21 mouse cellular contexts compared by ENCODE assay signal in the genomic region with DNA sequence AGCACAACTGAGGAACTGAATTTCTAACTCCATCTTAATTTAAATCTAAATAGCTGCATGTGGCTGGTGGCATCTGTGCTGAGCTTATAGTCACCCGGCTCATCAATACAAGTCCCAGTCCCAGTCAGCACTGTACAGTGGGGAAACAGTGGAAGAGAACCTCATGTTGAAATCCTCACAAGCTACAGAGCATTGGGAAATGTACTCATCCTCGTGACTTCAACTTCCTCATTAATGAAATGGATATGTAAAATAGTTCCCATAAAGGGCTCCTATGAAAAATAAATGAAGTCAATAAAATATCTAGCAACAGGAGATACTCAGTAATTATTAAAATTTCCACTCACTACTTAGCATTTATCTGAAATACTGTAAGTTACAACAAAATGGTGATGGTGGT. TPM values are rescaled to one million over a fixed set of nuclear protein-coding genes. Genes with fewer than 3 reads are reported as not detected.
A peak's percentile ranks its signal among the peaks of the same experiment; 100 is the strongest.
DNase-seq lines count a peak whose midpoint lies in the region; ATAC-seq lines count a peak whose summit lies in the region.
"Had no signal": no experiment of that assay in that cellular context is flagged by ENCODE, and none has a peak within 500 bp of the region (broad histone marks: within the 10 kb centered on the region; RNA-seq: fewer than 3 reads in every experiment).

No protein-coding gene starts in this region.

- peak overlapping the region; percentile 28; the same call in 1 of the 2 replicates for H3K27ac ChIP-seq in midbrain, embryonic 10.5 days (replicated peaks)
- H3K27ac ChIP-seq in midbrain, embryonic 15.5 days = no peak overlapping the region
- peak overlapping the region; percentile 94 for H3K27ac ChIP-seq in macrophage
- no peak overlapping the region for H3K27ac ChIP-seq in intestine, embryonic 15.5 days
- H3K27ac ChIP-seq: embryonic facial prominence, embryonic 10.5 days; heart, embryonic 13.5 days; kidney, postnatal 0 days; limb, embryonic 15.5 days; midbrain, embryonic 12.5 days had no signal

- DNase-seq in midbrain, embryonic 10.5 days (ENCODE audit: low spot score) = no peak
- DNase-seq in left cerebral cortex, adult 11 months (ENCODE audit: low spot score) = no peak
- DNase-seq in adrenal gland, postnatal 36 days = no peak
- DNase-seq: adrenal gland, postnatal 10 days; cerebellum, adult 11-12 months; cerebellum, postnatal 25 days; heart, adult 11 months; heart, postnatal 4 days; kidney, adult 18-20 months; right cerebral cortex, postnatal 25 days had no signal

- H3K79me2 ChIP-seq in macrophage (ENCODE audit: inconsistent target) = peaks cover 31% of the 10 kb centered on the region; the same call in 1 of the 2 replicates

- no peak overlapping the region for H3K9ac ChIP-seq in midbrain, embryonic 15.5 days
- no peak overlapping the region for H3K9ac ChIP-seq in intestine, embryonic 15.5 days
- H3K9ac ChIP-seq: heart, embryonic 13.5 days; limb, embryonic 15.5 days; midbrain, embryonic 12.5 days had no signal

- no peak overlapping the region for H3K4me3 ChIP-seq in midbrain, embryonic 10.5 days
- H3K4me3 ChIP-seq in midbrain, embryonic 15.5 days = no peak overlapping the region
- H3K4me3 ChIP-seq in macrophage (ENCODE audit: inconsistent target) = no peak overlapping the region
- H3K4me3 ChIP-seq in intestine, embryonic 15.5 days (replicated peaks) = no peak overlapping the region
- H3K4me3 ChIP-seq: embryonic facial prominence, embryonic 10.5 days; heart, embryonic 13.5 days; limb, embryonic 15.5 days; midbrain, embryonic 12.5 days had no signal

- H3K9me3 ChIP-seq in midbrain, embryonic 10.5 days (replicated peaks) = no peaks in the 10 kb centered on the region
- no peaks in the 10 kb centered on the region for H3K9me3 ChIP-seq in midbrain, embryonic 15.5 days
- no peaks in the 10 kb centered on the region for H3K9me3 ChIP-seq in intestine, embryonic 15.5 days
- H3K9me3 ChIP-seq: embryonic facial prominence, embryonic 10.5 days; heart, embryonic 13.5 days; limb, embryonic 15.5 days; midbrain, embryonic 12.5 days had no signal

- WGBS in midbrain, embryonic 10.5 days = 87% methylated on average over 2 of the region's 2 CpGs
- 66% methylated on average over 2 of the region's 2 CpGs for WGBS in midbrain, embryonic 15.5 days
- WGBS in macrophage (ENCODE audit: missing documents) = 13% methylated on average over 2 of the region's 2 CpGs
- 79% methylated on average over 2 of the region's 2 CpGs for WGBS in intestine, embryonic 15.5 days

- H3K27me3 ChIP-seq in midbrain, embryonic 10.5 days (ENCODE audit: low read depth, poor library complexity, severe bottlenecking) = no peaks in the 10 kb centered on the region
- no peaks in the 10 kb centered on the region for H3K27me3 ChIP-seq in midbrain, embryonic 15.5 days (replicated peaks)
- no peaks in the 10 kb centered on the region for H3K27me3 ChIP-seq in intestine, embryonic 15.5 days (replicated peaks)
- H3K27me3 ChIP-seq: heart, embryonic 13.5 days; limb, embryonic 15.5 days; midbrain, embryonic 12.5 days; Patski had no signal

- no peak overlapping the region for H3K4me2 ChIP-seq in midbrain, embryonic 15.5 days
- no peak overlapping the region for H3K4me2 ChIP-seq in intestine, embryonic 15.5 days (replicated peaks)
- H3K4me2 ChIP-seq: heart, embryonic 13.5 days; limb, embryonic 15.5 days; midbrain, embryonic 12.5 days had no signal

- no peak for ATAC-seq in midbrain, embryonic 15.5 days (replicated peaks)
- ATAC-seq in granulocyte monocyte progenitor cell, adult 5-6 weeks (replicated peaks; ENCODE audit: poor library complexity, severe bottlenecking) = peak; percentile 91
- ATAC-seq in intestine, embryonic 15.5 days = no peak
- ATAC-seq: hindbrain, embryonic 16.5 days; Patski had no signal

- peaks cover 16% of the 10 kb centered on the region for H3K4me1 ChIP-seq in midbrain, embryonic 10.5 days
- no peaks in the 10 kb centered on the region for H3K4me1 ChIP-seq in midbrain, embryonic 15.5 days
- H3K4me1 ChIP-seq in intestine, embryonic 15.5 days (replicated peaks) = 0 out of 2 replicates have a peak, but pooled peaks cover 3% of the 10 kb centered on the region

- no peaks in the 10 kb centered on the region for H3K36me3 ChIP-seq in midbrain, embryonic 10.5 days
- H3K36me3 ChIP-seq in midbrain, embryonic 15.5 days (replicated peaks) = no peaks in the 10 kb centered on the region
- H3K36me3 ChIP-seq in macrophage (ENCODE audit: inconsistent target) = no peaks in the 10 kb centered on the region
- no peaks in the 10 kb centered on the region for H3K36me3 ChIP-seq in intestine, embryonic 15.5 days
- H3K36me3 ChIP-seq: embryonic facial prominence, embryonic 10.5 days; heart, embryonic 13.5 days; limb, embryonic 15.5 days; midbrain, embryonic 12.5 days had no signal

RNA-seq across cellular contexts. Expression of a gene that starts 6.2 kb away (rescaled TPM):
- polyA plus RNA-seq in midbrain, embryonic 10.5 days (2016; fragmentation: Nextera tagmentation; extraction: Ambion mirVana) = 9.3 and 9.5 TPM in 2 replicates
- polyA plus RNA-seq in midbrain, embryonic 15.5 days (2015; fragmentation: Nextera tagmentation; extraction: Ambion mirVana) = 6.3 and 8.0 TPM in 2 replicates
- 6.4 and 9.6 TPM in 2 replicates for total RNA-seq in granulocyte monocyte progenitor cell, adult 5-6 weeks (2014; fragmentation: Nextera tagmentation)
- 9.9 and 24.3 TPM in 2 replicates for total RNA-seq in granulocyte monocyte progenitor cell, adult 5-6 weeks (2017)
- total RNA-seq in macrophage (2018; cell fraction: chromatin; rRNA removed) = 10 to 100 TPM in 3 of 26 experiments, 1 to 10 TPM in 23; 2.1 to 11.2 (median 7.7) TPM
- total RNA-seq in macrophage (2018; cell fraction: cytosol; rRNA removed) = 1 to 10 TPM; 3.5 to 6.7 (median 4.7) TPM
- 1 to 10 TPM; 2.4 to 9.7 (median 4.9) TPM for total RNA-seq in macrophage (2018; cell fraction: nucleus; rRNA removed)
- polyA plus RNA-seq in macrophage (2018) = 6.1 to 7.7 TPM (median 6.1 TPM) in 3 replicates
- 1 to 10 TPM; 3.7 to 7.9 TPM for total RNA-seq in adrenal gland, postnatal 36 days (2021)
- polyA plus RNA-seq in intestine, embryonic 15.5 days (2015; fragmentation: Nextera tagmentation; extraction: Ambion mirVana) = 8.1 and 10.0 TPM in 2 replicates

RNA-seq across cellular contexts. Expression of a gene that starts 35.5 kb away (rescaled TPM):
- 1,116 and 1,227 TPM in 2 replicates for polyA plus RNA-seq in midbrain, embryonic 10.5 days (2016; fragmentation: Nextera tagmentation; extraction: Ambion mirVana)
- polyA plus RNA-seq in midbrain, embryonic 15.5 days (2015; fragmentation: Nextera tagmentation; extraction: Ambion mirVana) = 395 and 414 TPM in 2 replicates
- total RNA-seq in granulocyte monocyte progenitor cell, adult 5-6 weeks (2014; fragmentation: Nextera tagmentation) = 686 and 736 TPM in 2 replicates
- total RNA-seq in granulocyte monocyte progenitor cell, adult 5-6 weeks (2017) = 783 and 809 TPM in 2 replicates
- 1,000 to 10,000 TPM in 11 of 26 experiments, 100 to 1,000 TPM in 15; 356 to 3,689 (median 853) TPM for total RNA-seq in macrophage (2018; cell fraction: chromatin; rRNA removed)
- 1,000 to 10,000 TPM; 1,475 to 4,121 (median 2,080) TPM for total RNA-seq in macrophage (2018; cell fraction: cytosol; rRNA removed)
- 1,000 to 10,000 TPM in 22 of 26 experiments, 100 to 1,000 TPM in 4; 768 to 3,052 (median 1,507) TPM for total RNA-seq in macrophage (2018; cell fraction: nucleus; rRNA removed)
- polyA plus RNA-seq in macrophage (2018) = 760 to 2,516 TPM (median 1,050 TPM) in 3 replicates
- 100 to 1,000 TPM; 181 to 247 TPM for total RNA-seq in adrenal gland, postnatal 36 days (2021)
- polyA plus RNA-seq in intestine, embryonic 15.5 days (2015; fragmentation: Nextera tagmentation; extraction: Ambion mirVana) = 442 and 454 TPM in 2 replicates

RNA-seq across cellular contexts. Expression of a gene that starts 46.6 kb away (rescaled TPM):
- 0.48 and 0.50 TPM in 2 replicates for polyA plus RNA-seq in midbrain, embryonic 10.5 days (2016; fragmentation: Nextera tagmentation; extraction: Ambion mirVana)
- polyA plus RNA-seq in midbrain, embryonic 15.5 days (2015; fragmentation: Nextera tagmentation; extraction: Ambion mirVana) = 0.77 TPM in 2 replicates
- not detected in 2 replicates for total RNA-seq in granulocyte monocyte progenitor cell, adult 5-6 weeks (2014; fragmentation: Nextera tagmentation)
- not detected in 2 replicates for total RNA-seq in granulocyte monocyte progenitor cell, adult 5-6 weeks (2017)
- 1 to 10 TPM in 2 of 26 experiments, under 1 TPM in 7, not detected in 17; 0.06 to 1.3 (median 0.14) TPM for total RNA-seq in macrophage (2018; cell fraction: chromatin; rRNA removed)
- total RNA-seq in macrophage (2018; cell fraction: cytosol; rRNA removed) = under 1 TPM in 7 of 26 experiments, not detected in 19; under 0.01 to 0.10 (median under 0.01) TPM
- total RNA-seq in macrophage (2018; cell fraction: nucleus; rRNA removed) = under 1 TPM in 10 of 26 experiments, not detected in 16; 0.04 to 0.69 (median 0.15) TPM
- not detected in 3 replicates for polyA plus RNA-seq in macrophage (2018)
- under 1 TPM; 0.26 to 0.33 TPM for total RNA-seq in adrenal gland, postnatal 36 days (2021)
- 7.3 and 8.9 TPM in 2 replicates for polyA plus RNA-seq in intestine, embryonic 15.5 days (2015; fragmentation: Nextera tagmentation; extraction: Ambion mirVana)

Comparison
In these comparisons a context has a peak if more than half of its experiments do, and no peak if none do; other contexts are left out.
1. H3K27ac ChIP-seq: peak in midbrain, embryonic 10.5 days (single experiment) and macrophage (single experiment); none in midbrain, embryonic 15.5 days (single experiment) and intestine, embryonic 15.5 days (single experiment).